Mouse (Mus musculus): Measurements from ENCODE around the gene Gpr18.

The Gpr18 gene

DNA sequence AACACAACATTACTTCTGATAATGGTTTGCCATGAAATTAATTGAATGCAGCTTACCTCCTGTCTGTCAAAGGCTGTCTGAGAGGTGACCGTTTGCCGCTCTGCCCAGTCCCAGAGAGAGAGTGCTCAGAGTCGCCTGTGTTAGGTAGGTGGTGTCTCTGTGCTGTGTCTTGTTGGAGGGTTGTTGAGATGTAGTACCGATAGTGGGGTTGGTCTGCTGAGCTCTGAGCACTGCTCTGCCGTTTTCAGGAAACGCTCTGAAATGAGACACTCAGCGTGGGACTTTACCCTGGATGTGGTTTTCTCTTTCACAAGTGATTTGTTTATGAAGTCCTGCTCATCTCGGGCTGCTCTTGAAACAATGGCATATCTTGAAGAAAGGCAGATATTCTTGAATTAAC lies at the start of gene Gpr18:
Gpr18 (minus strand) TSS at position 161 of the 400 bp plus-strand sequence.
- no peak for DNase-seq (ENCODE audit: low spot score)

DNA sequence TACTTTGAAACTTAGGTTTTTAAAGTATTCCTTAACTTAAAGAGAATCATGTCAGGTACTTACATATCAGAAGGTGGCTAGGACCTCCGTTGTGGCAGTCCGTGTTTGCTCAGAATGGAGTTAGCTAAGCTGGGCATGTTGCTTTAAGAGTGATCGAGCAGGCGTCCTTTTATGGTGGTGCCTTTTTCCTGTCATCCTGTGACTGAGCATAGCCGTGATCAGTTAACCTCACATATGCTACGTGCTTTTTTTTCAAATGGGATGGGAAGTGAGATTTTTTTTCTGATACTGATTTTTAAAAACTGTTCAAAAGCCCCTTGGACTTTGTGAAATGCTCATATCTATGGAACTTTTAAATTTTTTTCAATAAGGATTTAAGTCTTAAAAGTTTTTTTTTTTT lies 49.4 kb upstream of the Gpr18 start, which contains the start of gene Gpr183:
Gpr183 (minus strand) TSS at position 206 of the 400 bp plus-strand sequence.
- DNase-seq (ENCODE audit: low spot score) = no peak

DNA sequence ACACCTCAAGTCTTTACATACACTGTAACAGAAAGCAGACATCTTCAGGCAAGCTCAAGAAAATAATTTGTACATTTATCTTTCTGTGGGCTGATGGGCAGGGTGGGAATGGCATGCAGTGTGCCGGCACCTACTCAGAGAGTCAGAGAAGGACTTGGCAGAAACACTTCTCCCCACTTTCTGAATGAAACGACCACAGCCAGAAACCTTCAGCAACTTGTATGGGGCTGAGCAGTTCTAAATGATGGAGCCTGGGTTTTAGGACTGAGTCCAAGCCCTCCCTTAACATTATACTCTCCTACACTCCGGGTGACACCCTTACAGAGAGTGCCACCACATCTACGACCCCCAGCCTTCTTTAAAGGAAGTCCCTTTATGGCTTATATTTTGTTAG lies 48.4 kb upstream of the Gpr18 start:
- DNase-seq (ENCODE audit: low spot score) = no peak

DNA sequence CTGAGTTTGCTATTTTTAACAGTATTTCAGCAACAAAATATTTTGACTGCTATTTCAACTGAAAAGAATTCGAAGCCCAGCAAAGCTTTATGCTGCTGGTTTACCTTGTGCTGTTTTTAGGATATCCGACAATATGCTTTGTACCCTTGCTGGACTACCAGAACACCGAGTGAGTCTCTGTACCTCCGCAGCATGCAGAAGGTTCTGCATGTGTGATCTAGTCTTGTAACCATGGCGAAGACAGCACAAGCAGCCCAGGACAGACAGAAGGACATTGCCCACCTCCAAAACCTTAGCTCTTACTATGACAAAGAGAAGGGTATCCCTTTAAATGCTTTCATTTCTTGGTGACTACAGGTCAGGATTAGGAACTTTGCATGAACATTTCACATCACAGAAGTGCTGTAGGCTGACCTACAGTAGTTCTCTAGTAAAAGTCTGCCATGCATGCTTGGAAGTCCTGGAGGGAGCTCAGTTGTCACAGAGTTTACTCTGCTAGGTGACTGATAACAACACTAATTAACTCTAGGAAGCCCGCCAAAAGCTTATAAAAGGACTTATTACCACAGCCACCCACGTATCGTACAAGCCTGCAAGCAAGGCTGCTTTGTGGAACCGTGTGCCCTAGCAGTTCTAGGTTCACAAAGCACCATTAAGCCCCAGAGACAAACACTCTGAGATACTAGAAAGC lies 47.8 kb upstream of the Gpr18 start:
- DNase-seq (ENCODE audit: low spot score) = no peak

DNA sequence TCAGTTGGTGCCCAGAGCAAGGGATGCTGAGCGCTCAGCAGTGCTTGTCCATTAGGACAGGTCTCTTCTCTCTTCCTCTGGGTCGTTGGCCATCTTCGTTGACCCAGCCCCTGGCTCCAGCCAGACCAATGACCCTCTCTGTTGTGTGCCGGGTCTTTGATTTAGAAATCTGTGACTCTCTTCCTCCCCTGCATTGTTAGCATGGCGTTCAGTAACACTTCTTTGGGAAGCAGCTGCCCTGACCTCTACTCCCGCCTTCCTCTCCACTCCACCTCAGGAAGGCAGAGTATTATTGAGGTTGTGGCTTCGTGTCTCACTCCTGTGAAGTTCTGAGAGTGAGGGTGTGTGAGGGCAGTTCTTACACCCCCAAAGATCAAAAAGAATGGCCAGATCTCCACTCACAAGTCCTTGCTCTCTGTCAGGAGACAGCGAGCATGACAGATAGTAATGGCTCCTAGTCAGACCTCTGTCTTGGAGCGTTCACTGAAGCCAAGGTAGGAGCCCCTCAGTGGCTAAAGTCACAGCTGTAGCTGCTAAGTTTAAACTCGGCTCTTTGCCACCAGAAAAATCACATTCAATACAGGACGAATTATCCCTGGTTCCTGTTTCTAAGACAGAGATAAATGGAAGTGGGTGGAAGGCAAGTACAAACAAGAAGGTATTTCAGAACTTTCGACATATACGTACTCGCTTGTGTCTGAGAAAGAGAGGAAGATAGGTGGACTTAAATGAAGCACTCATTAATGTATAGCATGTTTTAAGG lies 46.7 kb upstream of the Gpr18 start:
- DNase-seq (ENCODE audit: low spot score) = no peak

DNA sequence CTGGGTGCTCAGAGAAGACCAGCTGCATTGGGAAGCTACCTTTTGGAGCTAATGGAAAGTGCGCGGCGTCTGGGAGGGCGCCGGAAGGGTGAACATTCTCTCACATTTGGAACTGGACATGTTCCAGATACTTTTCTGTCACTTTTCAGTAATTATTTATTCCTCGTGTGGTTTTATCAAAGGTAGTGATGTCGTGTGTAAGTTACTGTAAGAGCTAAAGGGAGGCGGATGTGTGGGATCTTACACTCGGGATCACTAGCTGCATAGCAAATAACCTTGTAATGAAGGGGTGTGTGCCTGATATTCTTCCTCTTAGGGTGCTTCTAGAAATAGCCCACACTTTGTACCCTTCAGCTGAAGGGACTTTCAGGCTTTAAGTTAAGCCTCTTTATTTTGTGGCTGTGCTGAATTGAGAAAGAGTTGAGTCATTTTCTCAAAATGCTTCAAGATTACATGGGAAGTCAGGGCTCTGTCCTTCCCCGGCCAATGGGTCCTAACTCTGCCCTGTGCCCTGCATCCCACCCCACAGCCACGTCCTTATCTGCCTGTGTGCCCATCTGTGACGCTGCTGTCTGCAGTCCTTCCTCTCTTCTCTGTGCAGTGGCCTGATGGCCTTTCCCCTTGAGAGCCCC lies 46.0 kb upstream of the Gpr18 start:
- DNase-seq (ENCODE audit: low spot score) = no peak

DNA sequence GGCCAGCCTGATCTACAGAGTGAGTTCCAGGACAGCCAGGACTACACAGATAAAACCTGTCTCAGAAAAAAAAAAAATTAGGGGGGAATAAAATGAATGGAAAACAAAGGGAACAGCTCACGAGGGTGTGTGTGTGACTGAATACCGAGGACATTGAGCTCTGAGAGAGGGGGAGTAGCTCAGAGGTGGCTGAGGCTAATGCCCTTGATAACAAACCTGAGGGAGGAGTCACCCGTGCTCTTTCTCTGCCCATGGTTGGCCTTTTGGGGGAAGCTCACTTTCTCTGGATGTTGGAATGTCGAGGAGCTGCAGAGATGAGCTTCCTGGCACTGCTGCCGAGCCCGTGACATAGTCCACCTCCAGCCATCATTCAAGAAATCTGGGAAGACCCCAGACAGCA lies 45.4 kb upstream of the Gpr18 start:
- no peak for DNase-seq (ENCODE audit: low spot score)

DNA sequence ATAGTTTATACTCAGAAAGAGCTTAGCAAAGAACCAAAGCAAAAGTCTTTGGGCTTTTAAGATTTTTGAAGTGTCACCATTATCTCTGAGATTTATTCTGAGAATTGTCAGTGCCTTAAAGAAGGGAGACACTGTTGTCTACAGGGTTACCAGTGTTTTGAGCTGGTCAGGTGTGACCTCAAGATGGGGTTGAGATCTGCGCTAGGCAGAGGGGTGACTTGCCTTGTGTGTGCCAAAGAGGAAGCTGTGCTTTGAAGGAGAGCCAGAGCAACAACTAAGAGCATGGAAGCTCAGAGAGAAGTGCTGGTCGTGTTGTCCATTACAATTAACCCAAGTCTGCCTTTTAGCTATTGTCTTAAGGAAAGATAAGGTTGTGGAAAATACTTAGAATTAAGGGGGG lies 45.0 kb upstream of the Gpr18 start:
- DNase-seq (ENCODE audit: low spot score) = no peak

DNA sequence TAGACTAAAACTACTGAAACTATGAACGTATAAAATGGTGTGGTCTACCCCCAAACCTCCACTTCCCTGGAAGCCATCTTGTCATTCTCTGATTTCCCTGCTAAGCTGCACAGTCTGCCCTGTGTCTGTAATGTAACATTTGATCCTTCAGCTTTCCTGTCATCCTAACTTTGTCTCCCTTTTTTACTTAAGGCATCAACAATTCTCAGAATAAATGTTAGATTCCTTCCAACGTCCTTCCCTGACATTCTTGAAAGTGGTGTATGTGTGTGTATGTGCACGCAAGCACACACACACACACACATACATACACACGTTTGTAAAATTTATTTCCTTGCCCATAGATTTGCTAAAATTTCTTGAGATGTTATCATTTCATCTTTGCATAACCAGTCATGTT lies 44.5 kb upstream of the Gpr18 start:
- DNase-seq (ENCODE audit: low spot score) = no peak

DNA sequence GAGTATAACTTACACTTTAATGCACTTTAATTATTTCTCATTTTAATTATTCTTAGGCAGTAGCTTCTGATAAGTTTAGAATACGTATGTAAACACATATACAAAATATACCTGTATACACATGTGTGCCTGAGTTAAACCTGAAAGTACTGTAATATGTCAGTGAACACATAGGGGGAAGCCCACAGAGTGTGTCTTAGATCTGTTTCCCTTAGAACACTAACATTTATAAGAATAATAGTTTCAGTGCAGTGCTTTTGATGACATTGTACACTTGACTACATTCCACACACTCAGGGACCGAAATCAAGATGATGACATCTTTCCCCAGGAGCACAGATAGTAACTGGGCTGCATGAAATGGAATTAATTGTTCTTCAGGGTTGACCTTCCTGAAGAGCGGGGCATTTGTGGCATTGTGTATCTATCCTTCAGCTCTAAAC lies 44.0 kb upstream of the Gpr18 start:
- DNase-seq (ENCODE audit: low spot score) = no peak

DNA sequence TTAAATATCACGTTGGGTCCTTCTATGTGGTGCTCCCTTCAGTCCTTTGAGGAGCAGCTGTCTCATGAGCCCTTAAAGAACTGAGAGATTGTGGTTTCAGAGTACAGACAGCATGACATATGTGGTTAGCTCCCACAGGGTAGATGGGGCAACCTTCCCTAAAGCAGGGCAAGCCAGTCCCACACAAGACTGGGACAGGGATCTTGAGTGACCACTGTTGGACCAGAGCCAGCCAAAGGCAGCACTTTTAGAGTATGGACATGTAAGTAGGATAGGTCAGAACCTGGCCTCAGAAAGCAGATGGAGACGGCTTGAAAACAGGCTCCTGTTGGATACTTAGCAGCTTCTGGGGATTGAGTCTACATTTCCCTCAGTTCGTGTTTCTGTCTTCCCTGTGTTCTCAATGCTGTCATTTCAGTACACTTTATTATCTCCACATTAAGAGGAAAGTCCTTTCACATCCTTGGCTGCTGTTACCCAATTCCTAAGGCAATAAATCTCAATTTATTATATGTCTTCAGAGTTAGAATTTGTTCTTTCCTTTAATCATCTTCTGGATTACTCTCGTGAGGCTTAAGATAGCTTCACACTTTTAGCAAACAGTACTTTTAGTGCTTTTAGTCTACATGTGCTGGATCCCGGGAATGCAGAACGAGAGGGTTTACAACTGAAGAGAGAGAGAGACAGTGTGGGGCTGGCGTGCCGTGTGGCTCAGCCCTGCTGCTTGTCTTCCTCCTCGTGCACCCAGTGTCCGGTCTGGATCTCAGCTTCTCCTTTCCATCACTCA lies 43.4 kb upstream of the Gpr18 start:
- no peak for DNase-seq (ENCODE audit: low spot score)

DNA sequence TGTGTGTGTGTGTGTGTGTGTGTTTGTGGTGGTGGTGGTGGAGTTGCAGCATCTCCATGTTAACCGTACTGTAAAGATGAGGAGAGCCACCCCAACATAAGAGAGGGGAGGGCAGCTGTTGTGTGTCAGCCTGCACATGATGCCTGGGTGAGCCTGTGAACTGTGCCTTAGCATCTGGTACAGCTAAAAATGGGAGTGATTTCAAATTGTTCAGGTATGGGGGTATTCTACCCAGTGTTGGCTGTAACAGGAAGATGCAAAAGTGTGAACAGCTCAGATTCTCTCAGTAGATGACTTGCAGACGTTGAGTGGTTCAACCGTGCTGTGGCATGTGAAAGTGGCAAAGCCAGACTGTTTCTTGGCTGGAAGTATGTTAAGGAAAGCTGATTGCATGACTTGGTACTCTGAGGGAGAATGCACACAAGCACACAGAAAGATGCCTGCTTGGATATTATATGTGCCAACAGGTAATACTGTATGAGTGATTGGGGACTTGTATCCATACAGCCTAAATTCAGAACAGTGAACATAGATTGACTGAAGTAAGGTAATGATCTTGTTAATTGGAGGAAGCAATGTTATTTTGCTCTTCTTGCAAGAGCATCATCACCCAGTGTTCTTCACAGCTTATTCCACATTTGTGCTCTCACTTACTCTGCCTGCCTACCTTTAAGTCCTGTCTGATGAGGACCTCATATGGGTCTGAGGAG lies 42.6 kb upstream of the Gpr18 start:
- DNase-seq (ENCODE audit: low spot score) = no peak

DNA sequence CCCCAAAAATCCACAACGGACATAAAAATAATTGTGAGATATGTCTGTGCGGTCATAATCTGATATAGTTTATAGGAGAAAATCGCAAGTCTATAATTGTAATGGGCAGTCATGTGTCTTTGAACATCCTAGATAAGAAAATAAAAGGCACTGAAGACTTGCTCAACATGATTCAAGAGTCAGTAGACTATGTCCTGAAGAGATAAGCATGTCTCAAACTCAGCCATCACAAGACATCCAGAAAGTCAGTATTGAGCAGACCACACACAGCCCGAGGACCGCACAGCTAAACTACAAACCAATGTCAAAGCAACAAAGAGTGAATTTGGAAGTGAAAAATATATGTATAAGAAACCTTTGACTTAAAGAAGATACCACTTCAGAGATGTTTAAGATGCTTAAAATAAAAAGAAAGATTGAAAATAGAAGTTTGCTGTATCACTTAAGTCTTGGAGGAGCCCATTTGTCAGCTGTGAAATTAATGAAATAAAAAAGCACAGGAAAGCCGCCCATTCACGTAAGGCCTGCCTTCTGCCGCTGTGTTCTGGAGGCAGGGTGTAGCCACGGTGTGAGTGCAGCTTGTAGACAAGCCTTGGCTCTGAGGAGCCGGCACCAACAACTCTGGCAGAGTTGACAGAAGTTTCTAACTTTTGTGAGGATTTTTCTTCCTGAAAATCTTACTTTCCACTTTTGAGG lies 41.7 kb upstream of the Gpr18 start:
- DNase-seq (ENCODE audit: low spot score) = no peak

DNA sequence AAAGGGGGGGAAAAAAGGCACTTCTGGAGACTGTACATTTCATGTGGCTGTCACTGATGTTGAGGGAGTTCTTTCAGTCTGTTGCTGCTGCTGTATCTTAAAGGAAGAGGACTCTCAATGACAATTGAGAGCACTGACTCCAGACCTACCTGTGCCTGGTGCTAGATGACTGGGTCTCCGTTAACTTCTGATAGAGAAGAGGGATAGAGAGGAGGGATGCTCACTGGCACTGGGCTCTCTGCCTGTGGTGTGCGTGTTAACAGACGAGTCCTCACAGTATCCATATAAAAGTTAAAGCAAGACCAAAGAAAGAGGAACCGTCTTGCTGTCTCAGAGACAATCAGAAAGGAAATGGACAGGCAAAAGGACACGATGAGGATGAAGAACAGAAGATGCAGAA lies 40.7 kb upstream of the Gpr18 start:
- DNase-seq (ENCODE audit: low spot score) = no peak

DNA sequence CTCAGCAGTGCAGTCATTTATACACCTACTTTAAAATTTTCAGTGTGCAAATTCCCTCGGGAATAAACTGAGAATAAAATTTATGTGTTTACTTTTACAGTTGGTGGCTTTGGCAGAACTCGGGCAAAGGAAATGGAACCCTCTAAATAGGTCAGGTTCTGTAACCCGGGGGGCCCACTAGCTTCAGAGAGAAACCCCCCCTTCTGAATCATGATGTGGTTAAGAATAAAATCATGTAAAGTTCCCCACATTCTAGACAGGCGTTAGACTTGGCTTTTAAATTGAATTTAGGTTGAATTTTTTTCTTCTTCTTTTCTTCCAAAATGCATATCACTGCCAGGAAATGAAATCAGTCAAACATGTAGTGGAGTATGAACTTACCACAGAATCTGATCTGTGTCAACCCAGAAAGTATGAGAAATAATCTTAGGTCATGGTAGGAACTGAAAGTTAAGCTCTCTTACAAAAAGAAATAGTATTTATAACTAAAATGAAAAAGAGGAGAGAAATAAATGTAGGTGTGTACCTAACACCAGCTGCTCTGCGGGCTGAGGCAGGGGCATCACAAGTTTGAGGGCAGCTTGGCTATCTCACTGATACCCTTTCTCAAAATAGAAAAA lies 39.7 kb upstream of the Gpr18 start:
- DNase-seq (ENCODE audit: low spot score) = no peak

DNA sequence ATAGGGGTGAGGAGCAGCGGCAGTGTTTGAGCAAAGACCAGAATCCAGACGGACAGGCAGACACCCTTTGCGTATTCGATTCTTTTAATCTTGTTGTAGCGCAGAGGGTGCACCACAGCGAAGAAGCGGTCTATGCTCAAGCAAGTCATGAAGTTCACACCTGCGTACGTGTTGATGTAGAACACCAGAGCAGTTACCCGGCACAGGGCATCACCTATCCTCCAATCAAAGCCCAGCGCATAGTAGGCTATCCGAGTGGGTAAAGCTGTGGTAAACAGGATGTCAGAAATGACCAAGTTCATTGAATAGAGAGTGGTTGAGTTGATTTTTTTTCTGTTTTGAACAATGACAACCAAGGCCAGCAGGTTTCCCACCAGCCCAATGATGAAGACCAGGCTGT lies 39.0 kb upstream of the Gpr18 start:
- no peak for DNase-seq (ENCODE audit: low spot score)

DNA sequence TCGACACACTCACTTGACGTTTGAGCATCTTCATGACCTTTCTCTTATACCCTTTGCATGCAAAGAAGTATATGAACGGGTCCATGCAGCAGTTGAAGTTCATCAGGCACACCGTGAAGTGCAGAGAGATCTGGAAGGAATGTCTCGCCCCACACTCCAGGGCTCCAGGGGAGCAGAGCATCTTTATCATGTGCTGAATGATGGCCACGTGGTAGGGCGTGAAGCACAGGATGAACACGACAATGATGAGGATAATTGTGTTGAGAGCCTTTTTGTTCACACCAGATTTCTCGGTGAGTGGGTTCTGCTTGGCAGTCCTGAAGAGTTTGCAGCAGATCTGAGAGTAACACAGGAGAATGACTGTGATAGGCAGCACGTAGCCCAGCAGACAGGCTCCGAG lies 38.5 kb upstream of the Gpr18 start:
- DNase-seq (ENCODE audit: low spot score) = no peak

DNA sequence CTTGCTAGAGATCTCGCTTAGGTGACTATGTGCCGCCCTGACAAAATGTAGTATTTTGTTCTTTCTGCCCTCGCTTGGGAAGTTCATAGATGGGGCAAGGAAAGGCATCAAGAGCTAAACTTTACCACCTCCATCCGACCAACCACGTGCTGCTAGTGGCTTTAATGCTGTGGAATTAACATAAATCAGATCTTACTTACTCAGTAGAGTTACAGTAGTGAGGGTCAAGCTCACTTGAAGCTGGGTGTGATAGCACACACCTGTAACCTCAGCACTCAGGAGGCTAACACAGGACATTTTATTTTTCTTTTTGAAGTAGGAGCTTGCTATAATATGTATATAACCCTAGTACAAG lies 36.4 kb upstream of the Gpr18 start:
- DNase-seq (ENCODE audit: low spot score) = no peak

DNA sequence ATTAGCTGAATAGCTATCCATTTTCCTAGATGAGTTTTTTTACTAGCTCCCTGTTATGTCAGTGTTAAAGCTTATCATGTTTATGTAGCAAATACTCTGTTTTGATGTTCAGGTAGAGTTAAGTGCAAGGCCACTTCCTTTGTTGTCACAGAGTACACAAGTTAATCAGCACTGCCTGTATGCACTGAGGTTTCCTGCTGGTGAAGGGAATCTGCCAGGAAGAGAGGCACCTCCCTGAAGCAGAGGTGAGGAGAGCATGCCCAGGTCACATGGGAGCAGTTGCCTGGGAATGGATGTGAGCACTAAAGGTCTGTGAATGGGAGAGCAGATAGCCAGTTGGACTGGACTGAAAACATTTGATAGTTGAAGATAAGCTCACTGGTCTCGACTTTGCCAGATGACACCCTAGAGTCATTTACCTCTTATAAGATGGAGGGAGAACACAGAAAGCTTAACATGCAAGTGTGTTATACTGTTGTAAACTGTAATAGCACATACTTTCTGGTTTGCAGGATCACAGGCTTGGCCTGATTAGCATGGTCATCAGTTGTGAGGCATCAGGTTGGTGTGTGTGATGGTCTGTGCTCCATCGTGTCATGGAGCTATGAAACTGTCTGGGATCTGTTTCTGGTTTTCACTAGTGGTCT lies 35.9 kb upstream of the Gpr18 start:
- no peak for DNase-seq (ENCODE audit: low spot score)

DNA sequence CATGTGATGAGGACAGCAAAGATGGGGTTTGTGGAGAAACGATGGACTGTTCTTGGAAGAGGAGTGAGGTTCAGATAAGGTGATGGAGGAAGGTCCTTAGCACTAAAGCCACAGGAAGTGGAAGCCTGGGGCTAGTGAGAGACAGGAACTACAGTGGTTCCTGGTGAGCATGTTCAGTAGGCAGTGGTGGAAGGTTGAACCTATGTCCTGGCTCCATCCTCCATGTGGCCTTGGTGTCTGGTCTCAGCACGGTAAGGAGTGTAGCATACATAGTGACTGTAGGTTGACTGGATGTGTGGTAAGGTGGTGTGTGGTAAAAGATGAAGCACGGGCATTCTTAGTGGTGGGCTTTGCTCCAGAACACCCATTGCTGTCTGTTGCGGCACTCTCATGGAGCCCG lies 34.3 kb upstream of the Gpr18 start:
- no peak for DNase-seq (ENCODE audit: low spot score)

Data from adipocyte (in vitro differentiated cells).